Mouse (Mus musculus) spleen, embryonic (tissue): ENCODE data around the gene Cmbl.
"Not testable (repeated sequence)": the region's sequence is repeated elsewhere in the genome, so short reads cannot be mapped to it uniquely, and the experiment has no call there.

Source experiments
- CTCF ChIA-PET: fragments of 350-600 bp; sonication (Branson Sonifier 250); formaldehyde crosslinking; loops from one replicate; lab custom pipeline; 2022; lab: Charles Lee

Gene Cmbl

DNA sequence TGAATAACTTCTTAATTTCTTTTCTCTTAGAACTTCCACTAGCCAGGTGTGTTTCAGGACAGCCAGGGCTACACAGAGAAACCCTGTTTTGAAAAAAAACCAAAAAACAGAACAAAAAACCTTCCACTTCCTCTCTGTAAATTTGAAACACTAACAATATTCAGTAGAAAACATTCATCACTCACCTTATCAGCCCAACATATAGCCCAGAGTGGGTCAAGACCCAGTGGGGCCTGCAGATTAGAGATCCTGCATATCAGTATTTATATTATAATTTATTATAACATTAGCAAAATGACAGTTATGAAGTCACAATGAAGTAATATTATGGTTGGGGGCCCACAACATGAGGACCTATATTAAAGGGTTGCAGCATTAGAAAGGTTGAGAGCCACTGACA, 8.5 kb downstream of the Cmbl start:
- CTCF ChIA-PET, result interaction anchor here (0.6 to 0.7 kb wide), 2 partner anchors 52 to 382 kb away, joined by 4 to 5 read pairs; no protein-coding TSS in a partner anchor

DNA sequence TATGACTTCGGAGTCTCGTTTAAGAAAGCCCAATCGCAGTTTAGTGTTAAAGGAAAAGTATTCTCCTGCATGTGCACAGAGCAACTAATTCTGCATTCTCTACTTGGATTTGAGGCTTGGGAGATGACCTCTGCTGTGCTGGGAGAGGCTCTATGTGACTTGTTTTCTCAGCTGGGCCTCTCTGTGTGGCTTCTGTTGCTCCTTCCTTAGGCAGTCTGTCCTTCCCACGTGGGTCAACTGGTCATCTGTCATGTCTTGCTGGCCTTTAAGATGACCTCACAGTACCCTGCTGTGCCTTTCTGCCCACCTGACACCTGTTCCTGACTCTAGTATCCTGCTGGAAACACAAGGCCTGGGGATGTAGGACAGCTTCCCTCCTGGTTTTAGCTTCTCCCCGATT, 10.9 kb downstream of the Cmbl start:
- CTCF ChIA-PET, result no interaction called here

GRCm38 (mm10) chr15:31581086-31581485, 15.9 kb downstream of the Cmbl start:
- CTCF ChIA-PET, result not testable (repeated sequence)

DNA sequence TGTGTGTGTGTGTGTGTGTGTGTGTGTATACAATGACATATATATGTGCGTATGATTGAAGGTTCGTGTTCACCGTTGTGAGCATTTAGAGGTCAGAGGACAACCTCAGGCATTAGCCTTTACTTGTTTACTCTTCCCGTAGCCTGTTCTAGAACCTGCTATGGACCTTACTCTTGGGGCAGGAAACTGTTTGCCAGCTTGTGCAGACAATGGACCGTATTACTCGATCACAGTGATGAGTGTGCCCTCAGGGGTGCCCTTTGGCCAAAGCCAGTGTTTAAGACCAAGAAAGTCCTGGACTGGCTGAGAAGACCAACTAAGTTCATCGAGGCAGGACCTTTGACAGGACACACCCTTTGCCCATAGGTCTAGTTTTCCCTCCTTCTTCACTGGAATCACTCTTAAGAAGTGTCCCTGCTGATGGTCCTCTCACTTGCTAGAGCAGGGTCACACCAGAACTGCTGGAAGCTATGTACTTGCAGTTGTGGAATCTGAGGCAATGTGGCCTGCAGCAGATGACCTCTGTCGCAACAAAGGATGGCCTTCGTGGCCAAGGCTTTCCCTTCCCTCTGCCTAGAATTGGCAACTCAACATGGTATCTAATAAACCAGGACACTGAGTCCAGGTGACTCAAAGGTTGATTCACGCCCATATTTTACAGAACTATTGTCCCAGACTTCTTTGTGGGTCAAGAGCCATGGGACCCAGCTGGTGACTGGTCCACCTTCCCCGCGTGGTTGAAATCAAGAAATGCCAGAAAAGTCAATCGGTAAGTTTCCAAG, 18.3 kb downstream of the Cmbl start:
- CTCF ChIA-PET, result no interaction called here

DNA sequence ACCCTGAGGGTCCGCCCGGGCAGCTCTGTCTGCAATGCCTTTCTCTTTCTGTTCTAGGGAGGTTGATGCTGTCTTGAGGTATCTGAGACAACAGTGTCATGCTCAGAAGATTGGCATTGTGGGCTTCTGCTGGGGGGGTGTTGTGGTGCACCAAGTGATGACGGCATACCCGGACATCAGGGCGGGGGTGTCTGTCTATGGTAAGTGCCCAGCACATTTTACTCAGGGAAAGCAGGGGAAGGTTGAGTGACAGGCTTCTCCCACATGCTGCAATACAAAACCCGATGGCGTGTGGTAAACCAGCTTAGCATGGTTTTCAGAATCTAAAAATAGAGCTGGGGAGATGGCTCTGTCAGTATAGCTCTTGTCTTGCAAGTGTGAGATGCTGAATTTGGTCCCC, 20.0 kb downstream of the Cmbl start:
- CTCF ChIA-PET, result interaction anchor here (0.7 kb wide), 1 partner anchor 35 kb away, joined by 3 read pairs; no protein-coding TSS in a partner anchor

DNA sequence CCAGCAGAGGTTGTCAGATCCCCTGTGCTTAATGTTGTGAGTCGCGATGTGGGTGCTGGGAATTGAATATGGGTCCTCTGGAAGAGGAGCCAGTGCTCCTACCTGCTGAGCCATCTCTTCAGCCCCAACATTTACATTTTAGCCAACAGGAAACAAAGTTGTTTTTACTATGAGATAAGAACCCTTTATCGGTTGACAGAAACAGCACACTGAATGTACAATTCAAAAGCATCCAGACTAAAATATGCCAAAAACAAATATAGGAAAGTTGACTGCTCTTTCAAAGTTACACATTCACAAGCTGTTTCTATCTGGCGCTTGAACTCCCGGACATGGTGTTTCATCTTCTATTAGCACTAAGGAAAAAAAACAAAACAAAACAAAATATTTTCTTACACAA, 20.9 kb downstream of the Cmbl start:
- CTCF ChIA-PET, result interaction anchor here (1.2 kb wide), 1 partner anchor 14 kb away, joined by 3 read pairs; no protein-coding TSS in a partner anchor

DNA sequence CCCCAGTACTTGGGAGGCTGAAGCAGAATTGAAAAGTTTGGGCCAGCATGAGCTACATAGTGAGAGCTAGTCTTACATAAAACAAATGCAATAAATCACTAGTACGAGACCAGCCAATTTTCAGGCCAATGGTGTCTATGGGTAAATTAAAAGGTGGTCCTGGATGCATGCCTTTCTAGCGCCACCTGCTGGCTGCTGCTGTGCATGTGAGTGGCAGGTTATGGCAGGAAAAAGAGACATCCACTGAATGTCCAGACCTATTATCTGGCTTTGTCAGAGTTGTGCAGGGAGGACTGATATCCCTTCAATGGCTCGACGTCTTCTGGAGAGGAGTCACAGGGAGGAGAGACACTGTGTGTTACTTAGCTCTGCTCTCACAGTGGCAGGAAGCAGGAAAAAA, 21.3 kb downstream of the Cmbl start:
- CTCF ChIA-PET, result interaction anchor here (1.2 kb wide), 1 partner anchor 14 kb away, joined by 3 read pairs; no protein-coding TSS in a partner anchor

DNA sequence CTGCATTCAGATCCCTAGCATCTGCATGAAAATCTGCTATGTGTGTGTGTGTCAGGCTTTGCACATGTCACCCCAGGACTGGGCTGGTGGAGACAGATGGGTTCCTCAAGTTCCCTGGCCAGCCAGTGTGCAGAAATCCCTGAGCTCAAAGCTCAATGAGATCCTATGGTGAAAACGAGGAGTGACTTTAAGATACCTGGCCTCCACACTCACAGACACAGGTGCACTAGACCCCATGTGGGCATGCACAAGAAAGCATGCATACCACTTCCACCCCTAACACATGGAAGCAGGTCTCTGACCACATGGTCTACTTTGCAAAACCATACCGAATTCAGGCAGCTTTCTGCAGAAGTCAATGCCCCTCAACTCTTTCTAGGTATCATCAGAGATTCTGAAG, 22.6 kb downstream of the Cmbl start:
- CTCF ChIA-PET, result no interaction called here

- CTCF ChIA-PET, result interaction anchor here (0.5 to 0.8 kb wide), 3 partner anchors 9 to 90 kb away, joined by 3 read pairs; partner anchors contain the start of genes Cct5 and Fam173b
Measured at GRCm38 (mm10) chr15:31588989-31589640, 23.9 kb downstream of the Cmbl start.

DNA sequence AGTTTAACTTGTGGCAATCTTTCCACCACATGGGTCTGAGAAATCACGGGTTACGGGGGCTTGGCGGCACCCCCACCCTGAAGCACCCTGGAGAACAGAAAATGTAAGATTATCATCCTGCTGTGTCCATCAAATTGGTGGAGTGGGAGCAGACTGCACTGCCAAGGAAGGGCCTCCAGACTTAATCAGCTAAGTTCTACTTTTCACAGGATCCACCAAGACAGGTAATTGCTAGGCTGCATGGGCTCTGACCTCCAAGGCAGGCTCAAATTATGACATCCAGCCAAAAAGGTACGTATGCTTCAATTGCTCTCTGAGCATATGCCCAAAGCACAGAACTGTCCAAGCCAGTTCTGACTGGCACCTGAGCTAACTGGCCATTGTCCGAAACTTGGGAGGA, 25.0 kb downstream of the Cmbl start:
- CTCF ChIA-PET, result interaction anchor here (0.8 kb wide), 1 partner anchor 91 kb away, joined by 3 read pairs; no protein-coding TSS in a partner anchor

DNA sequence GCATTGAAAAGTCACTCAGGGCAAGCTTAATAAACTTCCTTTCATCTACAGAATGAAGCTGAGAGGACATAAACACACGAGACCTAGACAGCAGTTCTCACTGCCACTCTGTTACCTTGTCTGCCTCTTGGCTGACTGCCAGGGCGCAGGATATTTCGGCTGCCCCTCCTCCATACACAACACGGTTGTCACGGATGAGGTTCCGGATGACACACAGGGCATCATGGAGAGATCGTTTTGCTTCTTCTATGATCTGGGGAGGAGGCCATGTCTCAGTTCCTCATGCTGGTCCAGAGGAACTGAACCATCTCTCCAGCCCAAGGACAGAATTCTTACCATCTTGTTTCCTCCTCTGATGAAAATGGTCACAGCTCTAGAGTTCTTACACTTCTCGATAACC, 27.3 kb downstream of the Cmbl start:
- CTCF ChIA-PET, result no interaction called here

DNA sequence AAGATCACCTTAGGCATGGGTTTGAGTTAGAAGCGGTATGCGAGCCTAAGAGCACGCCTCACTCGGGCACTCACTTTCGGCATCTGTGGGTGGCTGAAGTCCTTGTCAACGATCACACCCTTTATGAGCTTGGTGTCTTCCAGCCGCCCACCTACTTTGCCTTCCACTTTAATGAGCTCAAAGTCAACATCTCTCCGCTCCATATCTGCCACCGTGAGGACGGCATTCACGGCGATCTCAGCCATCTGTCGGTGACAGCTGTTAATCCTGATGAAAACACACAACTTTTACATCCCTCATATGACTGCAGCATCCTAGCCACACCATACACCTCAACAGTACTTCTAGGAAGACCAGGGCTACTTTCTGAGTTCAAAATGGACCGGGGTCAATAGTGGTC, 29.1 kb downstream of the Cmbl start:
- CTCF ChIA-PET, result no interaction called here

DNA sequence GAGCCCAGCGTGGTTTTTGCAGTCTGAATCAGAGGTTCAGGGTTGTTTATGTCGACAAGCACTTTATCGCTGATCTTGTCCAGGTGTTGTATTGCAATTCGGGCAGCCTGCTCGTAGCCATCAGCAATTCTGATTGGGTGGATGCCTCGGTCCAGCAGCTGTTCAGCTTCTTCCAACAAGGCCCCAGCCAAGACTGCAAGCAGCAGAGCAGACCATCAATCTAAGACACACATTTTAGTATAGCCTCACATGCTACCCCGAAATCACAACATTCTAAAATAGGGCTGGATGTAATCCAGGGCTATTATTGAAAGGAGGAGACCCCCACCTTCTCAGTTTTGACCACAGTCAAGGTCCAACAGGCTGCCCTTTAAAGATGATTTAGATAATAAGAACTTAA, 30.5 kb downstream of the Cmbl start:
- CTCF ChIA-PET, result interaction anchor here (0.7 kb wide), 1 partner anchor 44 kb away, joined by 3 read pairs; no protein-coding TSS in a partner anchor

DNA sequence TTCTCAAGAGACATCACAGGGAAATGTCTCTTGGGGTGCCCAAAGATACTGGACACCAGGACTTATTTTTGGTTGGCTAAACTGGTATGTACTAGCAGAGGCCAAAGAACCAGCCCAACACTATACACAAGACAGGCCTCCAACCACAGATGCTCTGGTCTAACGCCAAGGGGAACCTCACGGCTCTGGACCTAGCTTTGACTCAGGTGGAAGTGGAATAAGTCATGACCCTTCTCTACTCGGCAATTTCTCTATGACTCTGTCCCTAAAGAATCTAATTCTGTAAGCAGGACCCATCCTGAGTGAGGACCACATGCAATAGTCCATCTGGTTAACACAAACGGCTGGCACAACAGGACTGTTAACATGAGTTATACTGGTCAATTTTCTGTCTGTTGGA, 34.6 kb downstream of the Cmbl start:
- CTCF ChIA-PET, result interaction anchor here (0.7 kb wide), 1 partner anchor 412 kb away, joined by 4 read pairs; no protein-coding TSS in a partner anchor

- CTCF ChIA-PET, result interaction anchor here (0.7 kb wide), 1 partner anchor 12 kb away, joined by 3 read pairs; no protein-coding TSS in a partner anchor
Measured at GRCm38 (mm10) chr15:31601279-31601645, 36.1 kb downstream of the Cmbl start.

DNA sequence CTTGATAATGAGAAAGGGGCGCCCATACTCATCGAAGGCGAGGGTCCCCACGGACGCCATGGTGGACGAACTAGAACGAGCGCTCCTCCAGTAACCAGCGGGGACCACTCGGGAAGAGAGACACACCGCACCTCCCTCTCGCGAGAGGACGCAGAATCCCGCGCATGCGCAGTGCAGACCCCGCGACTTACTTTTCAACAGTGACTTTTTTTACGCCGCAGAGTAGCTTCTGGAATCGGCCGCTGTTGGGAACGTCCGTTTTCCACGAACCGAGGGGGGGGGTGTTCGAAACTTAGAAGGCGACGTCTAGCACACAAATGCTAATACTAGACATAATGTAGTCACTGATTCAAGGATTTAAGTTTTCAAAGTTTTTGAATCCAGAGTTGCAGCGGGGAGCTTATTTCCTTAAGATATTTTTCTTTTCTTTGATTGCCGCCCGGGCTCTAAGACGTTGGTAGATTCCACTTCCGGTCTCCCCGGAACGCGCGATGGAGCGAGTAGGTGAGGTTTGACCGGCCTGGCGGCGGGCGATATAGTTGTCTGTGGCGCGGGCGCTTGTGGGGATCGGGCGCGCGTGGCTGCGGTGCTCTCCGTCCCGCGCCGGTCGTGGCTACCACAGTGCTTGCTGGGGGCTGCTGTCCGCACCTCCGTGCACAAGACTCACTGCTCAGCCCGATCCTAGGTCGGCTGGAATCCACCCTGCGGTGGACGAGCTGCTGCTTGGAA, 36.6 kb downstream of the Cmbl start, which contains the start of the genes Cct5 and Fam173b:
Gene Cct5 (minus strand): TSS at position 159 of the 729 bp plus-strand sequence.
Gene Fam173b (plus strand): TSS at position 207 of the 729 bp plus-strand sequence.
- CTCF ChIA-PET, result interaction anchor here (0.6 to 0.7 kb wide), 2 partner anchors 12 to 14 kb away, joined by 3 read pairs; no protein-coding TSS in a partner anchor

- CTCF ChIA-PET, result interaction anchor here (0.6 kb wide), 1 partner anchor 13 kb away, joined by 3 read pairs; no protein-coding TSS in a partner anchor
Measured at GRCm38 (mm10) chr15:31602426-31602825, 37.2 kb downstream of the Cmbl start.

DNA sequence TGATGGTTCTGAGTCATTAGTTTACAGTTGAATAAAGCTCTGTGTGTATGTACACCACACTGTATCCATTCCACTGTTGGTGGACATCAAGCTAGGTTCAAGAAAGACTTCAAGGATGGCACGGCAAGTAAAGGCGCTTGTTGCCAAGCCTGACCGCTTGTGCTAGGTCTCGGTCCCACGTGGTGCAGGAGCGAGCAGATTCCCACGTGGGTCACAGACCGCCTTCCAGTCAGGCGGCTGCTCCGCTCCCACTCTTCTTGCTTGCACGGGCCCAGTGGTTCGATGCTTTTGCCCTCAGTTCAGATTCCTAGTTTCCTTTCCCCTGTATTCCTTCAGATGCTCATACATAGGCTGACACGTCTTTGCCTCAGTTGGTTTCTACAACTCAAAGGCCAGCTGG, 37.9 kb downstream of the Cmbl start:
- CTCF ChIA-PET, result no interaction called here

DNA sequence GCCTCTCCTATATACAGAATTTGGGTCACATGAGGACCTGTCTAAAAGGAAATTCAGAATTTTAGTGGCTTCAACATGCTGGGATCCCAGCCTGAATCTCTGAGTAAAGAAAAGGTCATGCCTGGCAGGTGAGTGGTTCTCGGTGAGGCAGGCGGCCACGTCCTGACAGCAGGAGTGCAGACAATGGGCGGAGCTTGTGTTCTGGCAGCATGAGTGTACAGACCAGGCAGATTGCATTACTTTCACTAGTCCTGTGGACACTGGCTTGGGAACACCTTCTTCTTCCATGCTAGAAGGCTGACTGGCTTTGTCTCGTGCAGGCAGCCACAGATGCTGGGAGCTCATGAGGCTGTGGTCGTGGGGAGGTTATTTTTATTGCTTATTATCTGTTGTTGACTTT, 41.6 kb downstream of the Cmbl start:
- CTCF ChIA-PET, result no interaction called here

DNA sequence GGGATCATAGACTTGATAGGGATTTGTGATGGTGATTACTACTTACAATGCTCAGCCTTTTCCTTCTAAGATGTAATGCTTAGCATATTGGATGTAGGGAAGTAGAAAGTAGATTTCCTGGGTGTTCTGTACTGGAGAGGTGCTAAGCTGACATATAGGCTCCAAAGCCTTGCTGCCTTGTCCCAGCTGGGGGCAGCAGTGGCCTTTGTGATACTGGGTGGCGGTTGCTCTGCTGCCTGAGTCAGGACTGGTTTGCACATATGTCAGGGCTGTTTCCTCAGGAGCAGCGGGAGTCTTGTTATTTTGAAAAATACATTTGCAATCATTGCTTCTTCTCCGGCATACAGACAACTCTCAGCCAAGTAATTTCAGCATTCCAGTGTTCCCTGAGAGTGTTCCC, 45.8 kb downstream of the Cmbl start:
- CTCF ChIA-PET, result interaction anchor here (0.5 kb wide), 1 partner anchor 400 kb away, joined by 3 read pairs; no protein-coding TSS in a partner anchor

GRCm38 (mm10) chr15:31611976-31612375, 46.8 kb downstream of the Cmbl start:
- CTCF ChIA-PET, result no interaction called here
